Mouse (Mus musculus): ENCODE measurements around the gene Gm17657. TPM values are rescaled to one million over a fixed set of nuclear protein-coding genes. Genes with fewer than 3 reads are reported as not detected.

The Gm17657 gene
- polyA plus RNA-seq, 1 experiment from 2014 or later, result not detected

DNA sequence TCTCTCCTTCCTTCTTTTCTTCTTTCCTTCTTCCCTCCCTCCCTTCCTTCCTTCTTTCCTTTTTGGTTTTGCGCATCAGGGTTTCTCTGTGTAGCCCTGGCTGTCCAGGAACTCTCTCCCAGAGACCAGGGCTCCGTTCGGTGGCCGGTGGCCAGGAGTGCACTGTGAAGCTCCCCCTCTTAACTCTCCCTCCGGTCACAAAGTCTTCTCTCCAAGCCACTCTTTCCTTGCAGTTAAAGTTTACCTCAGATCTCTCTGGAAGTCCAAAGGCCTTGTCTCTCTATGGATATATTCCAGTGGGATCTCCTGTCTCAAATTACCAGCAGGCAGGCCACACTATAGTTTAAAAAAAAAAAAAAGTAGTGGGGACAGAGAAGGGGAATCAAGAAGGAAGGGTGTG is 4.2 kb downstream of the Gm17657 start:
- 86% methylated on average over 5 of the region's 5 CpGs for WGBS
- no peaks in the 10 kb centered on the region for H3K9me3 ChIP-seq (ENCODE audit: control insufficient read depth, low read length)

DNA sequence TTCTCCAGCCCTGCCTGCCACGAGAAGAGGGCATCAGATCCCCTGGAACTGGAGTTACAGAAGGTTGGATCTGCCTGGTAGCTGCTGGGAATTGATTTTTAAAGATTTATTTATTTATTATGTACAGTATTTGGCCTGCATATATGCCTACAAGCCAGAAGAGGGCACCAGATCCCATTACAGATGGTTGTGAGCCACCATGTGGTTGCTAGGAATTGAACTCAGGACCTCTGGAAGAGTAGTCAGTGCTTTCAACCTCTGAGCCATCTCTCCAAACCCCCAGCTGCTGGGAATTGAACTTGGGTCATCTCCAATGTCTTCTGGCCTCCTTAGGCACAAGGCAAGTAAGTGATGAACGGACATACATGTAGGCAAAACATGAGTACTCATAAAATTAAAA is 5.4 kb downstream of the Gm17657 start:
- no peak overlapping the region for H3K4me3 ChIP-seq (ENCODE audit: control insufficient read depth in 1 of 2, insufficient read depth in 1 of 2, low read depth in 1 of 2, low read length in 2 of 2)
- no peak overlapping the region for H3K27ac ChIP-seq (replicated peaks in 1 of 2; ENCODE audit: control insufficient read depth in 1 of 2, insufficient read depth in 1 of 2, low read depth in 2 of 2, low read length in 2 of 2)
- no peak overlapping the region for H3K9ac ChIP-seq (ENCODE audit: low read length)
- H3K9me3 ChIP-seq (ENCODE audit: control insufficient read depth, low read length), result no peaks in the 10 kb centered on the region
- H3K4me1 ChIP-seq (ENCODE audit: control insufficient read depth in 2 of 2, insufficient read depth in 2 of 2, low read length in 2 of 2), result no peaks in the 10 kb centered on the region
- no peak for ATAC-seq (ENCODE audit: insufficient number of reproducible peaks, insufficient read depth, low FRiP score, low read depth)
- WGBS, result 76% methylated on average over 2 of the region's 2 CpGs
- no peaks in the 10 kb centered on the region for H3K27me3 ChIP-seq (ENCODE audit: control insufficient read depth, insufficient read depth, low read length)
- H3K36me3 ChIP-seq (ENCODE audit: control insufficient read depth, insufficient read depth, low read length), result no peaks in the 10 kb centered on the region
- H3K4me2 ChIP-seq (ENCODE audit: low read length), result no peak overlapping the region

More for the DNA sequence above, 4.2 kb downstream of the Gm17657 start:
- H3K27ac ChIP-seq (replicated peaks in 1 of 2; ENCODE audit: control insufficient read depth in 1 of 2, insufficient read depth in 1 of 2, low read depth in 2 of 2, low read length in 2 of 2), result no peak overlapping the region
- no peak overlapping the region for H3K4me3 ChIP-seq (ENCODE audit: control insufficient read depth in 1 of 2, insufficient read depth in 1 of 2, low read depth in 1 of 2, low read length in 2 of 2)
- H3K4me1 ChIP-seq (ENCODE audit: control insufficient read depth in 2 of 2, insufficient read depth in 2 of 2, low read length in 2 of 2), result peaks cover 2% of the 10 kb centered on the region in 2 experiments; a peak in 3 of 4 replicates
- H3K4me2 ChIP-seq (ENCODE audit: low read length), result no peak overlapping the region
- H3K27me3 ChIP-seq (ENCODE audit: control insufficient read depth, insufficient read depth, low read length), result no peaks in the 10 kb centered on the region
- no peak for ATAC-seq (ENCODE audit: insufficient number of reproducible peaks, insufficient read depth, low FRiP score, low read depth)
- H3K36me3 ChIP-seq (ENCODE audit: control insufficient read depth, insufficient read depth, low read length), result no peaks in the 10 kb centered on the region
- no peak overlapping the region for H3K9ac ChIP-seq (ENCODE audit: low read length)

DNA sequence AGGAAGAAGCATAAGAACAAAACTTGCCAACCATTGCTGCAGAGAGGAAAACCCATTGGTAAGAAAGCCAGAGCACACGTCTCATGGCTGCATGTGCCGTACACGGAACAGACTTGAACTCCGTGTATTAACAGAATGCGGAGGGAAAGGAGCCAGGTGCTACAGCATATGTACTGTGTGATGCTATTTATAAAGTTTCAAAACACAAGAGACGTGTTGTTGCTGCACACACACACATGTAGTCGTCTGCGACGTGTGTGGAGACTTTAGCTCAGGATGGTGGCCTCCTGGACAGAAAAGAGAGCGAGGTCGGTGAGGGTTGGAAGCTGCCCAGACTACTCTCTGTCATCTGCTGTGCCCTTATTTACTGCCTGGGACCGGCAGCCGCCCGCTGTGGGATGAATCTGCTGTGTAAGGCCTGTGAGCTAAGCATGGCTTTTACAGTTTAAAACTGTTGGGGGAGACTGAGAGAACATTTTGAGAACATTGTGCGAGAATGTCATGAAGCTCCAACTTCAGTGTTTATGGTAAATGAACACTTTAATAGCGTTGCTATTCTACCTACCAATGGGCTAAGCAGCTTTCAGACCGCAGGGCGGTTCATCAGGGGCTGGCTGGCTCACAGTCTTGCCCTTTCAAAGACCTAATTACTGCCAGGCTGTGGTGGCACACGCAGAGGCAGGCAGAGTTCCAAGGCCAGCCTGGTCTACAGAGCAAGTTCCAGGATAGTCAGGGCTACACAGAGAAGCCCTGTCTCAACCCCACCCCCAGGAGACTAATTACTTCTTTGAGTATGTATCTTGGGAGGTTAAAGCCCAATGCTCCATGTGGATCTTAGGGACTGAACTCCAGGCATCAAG is 6.4 kb downstream of the Gm17657 start:
- WGBS, result 82% methylated on average over 19 of the region's 19 CpGs
- no peaks in the 10 kb centered on the region for H3K9me3 ChIP-seq (ENCODE audit: control insufficient read depth, low read length)
- no peaks in the 10 kb centered on the region for H3K27me3 ChIP-seq (ENCODE audit: control insufficient read depth, insufficient read depth, low read length)
- no peak for ATAC-seq (ENCODE audit: insufficient number of reproducible peaks, insufficient read depth, low FRiP score, low read depth)
- H3K4me3 ChIP-seq (ENCODE audit: control insufficient read depth in 1 of 2, insufficient read depth in 1 of 2, low read depth in 1 of 2, low read length in 2 of 2), result no peak overlapping the region
- no peaks in the 10 kb centered on the region for H3K4me1 ChIP-seq (ENCODE audit: control insufficient read depth in 2 of 2, insufficient read depth in 2 of 2, low read length in 2 of 2)
- H3K36me3 ChIP-seq (ENCODE audit: control insufficient read depth, insufficient read depth, low read length), result no peaks in the 10 kb centered on the region
- H3K9ac ChIP-seq (ENCODE audit: low read length), result no peak overlapping the region
- no peak overlapping the region for H3K27ac ChIP-seq (replicated peaks in 1 of 2; ENCODE audit: control insufficient read depth in 1 of 2, insufficient read depth in 1 of 2, low read depth in 2 of 2, low read length in 2 of 2)
- H3K4me2 ChIP-seq (ENCODE audit: low read length), result no peak overlapping the region

DNA sequence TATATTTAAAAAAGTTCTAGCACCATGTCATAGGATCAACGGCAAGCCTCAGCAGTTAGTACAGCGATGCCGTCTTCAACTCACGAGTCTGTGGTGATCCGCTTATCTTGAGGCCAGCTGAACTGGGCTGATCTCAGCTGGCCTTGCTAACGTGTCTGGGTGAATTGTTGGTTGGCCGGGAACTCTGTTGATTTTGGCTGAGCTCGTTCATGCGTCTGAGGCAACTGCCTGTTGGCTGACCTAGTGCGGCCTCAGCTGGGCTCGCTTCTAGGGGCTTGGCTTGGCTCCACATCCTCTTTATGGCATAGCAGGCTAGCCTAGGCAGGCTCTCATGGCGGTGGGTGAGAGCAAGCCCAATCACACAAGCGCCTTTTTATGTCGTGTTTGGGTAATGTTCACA is 8.0 kb downstream of the Gm17657 start:
- Histone ChIP-seq H3K9ac (ENCODE audit: low read length) (no peak overlapping the region), H3K36me3 (ENCODE audit: control insufficient read depth, insufficient read depth, low read length) (no peaks in the 10 kb centered on the region), H3K4me1 (ENCODE audit: control insufficient read depth in 2 of 2, insufficient read depth in 2 of 2, low read length in 2 of 2) (no peaks in the 10 kb centered on the region), H3K4me2 (ENCODE audit: low read length) (no peak overlapping the region), H3K9me3 (ENCODE audit: control insufficient read depth, low read length) (no peaks in the 10 kb centered on the region), H3K4me3 (ENCODE audit: control insufficient read depth in 1 of 2, insufficient read depth in 1 of 2, low read depth in 1 of 2, low read length in 2 of 2) (no peak overlapping the region), H3K27me3 (ENCODE audit: control insufficient read depth, insufficient read depth, low read length) (no peaks in the 10 kb centered on the region), H3K27ac (replicated peaks in 1 of 2; ENCODE audit: control insufficient read depth in 1 of 2, insufficient read depth in 1 of 2, low read depth in 2 of 2, low read length in 2 of 2) (no peak overlapping the region; a peak in 1 of 4 replicates)
- 50% methylated on average over 14 of the region's 14 CpGs for WGBS
- ATAC-seq (ENCODE audit: insufficient number of reproducible peaks, insufficient read depth, low FRiP score, low read depth), result peak; percentile 89

DNA sequence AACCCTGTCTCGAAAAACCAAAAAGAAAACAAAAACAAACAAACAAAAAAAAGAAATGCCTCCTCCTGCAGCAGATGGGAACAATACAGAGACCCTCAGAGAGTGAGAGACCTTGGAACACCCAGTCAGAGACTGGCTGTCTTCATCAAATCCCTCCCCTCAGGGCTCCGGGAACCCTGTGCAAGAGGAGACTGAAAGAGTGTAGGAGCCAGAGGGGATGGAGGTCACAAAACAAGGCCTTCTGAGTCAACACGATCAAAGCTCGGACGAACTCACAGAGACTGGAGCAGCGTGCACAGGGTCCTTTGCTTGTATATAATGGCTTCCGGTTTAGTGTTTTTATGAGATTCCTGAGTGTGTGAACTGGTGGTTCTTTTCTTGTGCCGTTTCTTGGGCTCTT is 9.0 kb downstream of the Gm17657 start:
- Histone ChIP-seq H3K4me1 (ENCODE audit: control insufficient read depth in 2 of 2, insufficient read depth in 2 of 2, low read length in 2 of 2) (no peaks in the 10 kb centered on the region), H3K36me3 (ENCODE audit: control insufficient read depth, insufficient read depth, low read length) (no peaks in the 10 kb centered on the region), H3K9me3 (ENCODE audit: control insufficient read depth, low read length) (no peaks in the 10 kb centered on the region), H3K27ac (replicated peaks in 1 of 2; ENCODE audit: control insufficient read depth in 1 of 2, insufficient read depth in 1 of 2, low read depth in 2 of 2, low read length in 2 of 2) (no peak overlapping the region), H3K4me2 (ENCODE audit: low read length) (no peak overlapping the region), H3K4me3 (ENCODE audit: control insufficient read depth in 1 of 2, insufficient read depth in 1 of 2, low read depth in 1 of 2, low read length in 2 of 2) (no peak overlapping the region), H3K27me3 (ENCODE audit: control insufficient read depth, insufficient read depth, low read length) (no peaks in the 10 kb centered on the region), H3K9ac (ENCODE audit: low read length) (no peak overlapping the region)
- ATAC-seq (ENCODE audit: insufficient number of reproducible peaks, insufficient read depth, low FRiP score, low read depth), result no peak
- 86% methylated on average over 8 of the region's 8 CpGs for WGBS

DNA sequence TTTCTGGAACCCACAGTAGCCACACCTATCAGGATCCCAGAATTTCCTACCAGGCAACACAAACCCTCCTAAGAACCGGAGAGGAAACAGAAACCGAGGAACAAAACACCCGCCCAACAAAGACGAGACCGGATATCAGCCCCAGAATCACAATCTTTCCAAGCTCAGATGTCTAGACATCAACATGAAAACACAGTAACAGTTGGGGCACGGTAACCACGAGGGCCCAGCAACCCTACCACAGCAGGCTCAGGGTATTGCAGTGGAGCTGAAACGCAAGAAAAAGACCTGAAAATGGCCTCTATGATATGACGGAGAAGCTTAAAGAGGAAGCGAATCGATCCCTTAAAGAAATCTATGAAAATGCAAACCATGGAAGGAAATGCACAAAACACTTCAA is 15.6 kb downstream of the Gm17657 start:
- H3K9ac ChIP-seq (ENCODE audit: low read length), result no peak overlapping the region
- no peak overlapping the region for H3K4me2 ChIP-seq (ENCODE audit: low read length)
- H3K9me3 ChIP-seq (ENCODE audit: control insufficient read depth, low read length), result no peaks in the 10 kb centered on the region
- no peak overlapping the region for H3K27ac ChIP-seq (replicated peaks in 1 of 2; ENCODE audit: control insufficient read depth in 1 of 2, insufficient read depth in 1 of 2, low read depth in 2 of 2, low read length in 2 of 2)
- ATAC-seq (ENCODE audit: insufficient number of reproducible peaks, insufficient read depth, low FRiP score, low read depth), result no peak
- H3K36me3 ChIP-seq (ENCODE audit: control insufficient read depth, insufficient read depth, low read length), result no peaks in the 10 kb centered on the region
- WGBS, result 84% methylated on average over 11 of the region's 11 CpGs
- H3K4me3 ChIP-seq (ENCODE audit: control insufficient read depth in 1 of 2, insufficient read depth in 1 of 2, low read depth in 1 of 2, low read length in 2 of 2), result no peak overlapping the region
- peaks cover 0 to 2% of the 10 kb centered on the region in 2 experiments; a peak in 1 of 4 replicates for H3K4me1 ChIP-seq (ENCODE audit: control insufficient read depth in 2 of 2, insufficient read depth in 2 of 2, low read length in 2 of 2)
- H3K27me3 ChIP-seq (ENCODE audit: control insufficient read depth, insufficient read depth, low read length), result no peaks in the 10 kb centered on the region

DNA sequence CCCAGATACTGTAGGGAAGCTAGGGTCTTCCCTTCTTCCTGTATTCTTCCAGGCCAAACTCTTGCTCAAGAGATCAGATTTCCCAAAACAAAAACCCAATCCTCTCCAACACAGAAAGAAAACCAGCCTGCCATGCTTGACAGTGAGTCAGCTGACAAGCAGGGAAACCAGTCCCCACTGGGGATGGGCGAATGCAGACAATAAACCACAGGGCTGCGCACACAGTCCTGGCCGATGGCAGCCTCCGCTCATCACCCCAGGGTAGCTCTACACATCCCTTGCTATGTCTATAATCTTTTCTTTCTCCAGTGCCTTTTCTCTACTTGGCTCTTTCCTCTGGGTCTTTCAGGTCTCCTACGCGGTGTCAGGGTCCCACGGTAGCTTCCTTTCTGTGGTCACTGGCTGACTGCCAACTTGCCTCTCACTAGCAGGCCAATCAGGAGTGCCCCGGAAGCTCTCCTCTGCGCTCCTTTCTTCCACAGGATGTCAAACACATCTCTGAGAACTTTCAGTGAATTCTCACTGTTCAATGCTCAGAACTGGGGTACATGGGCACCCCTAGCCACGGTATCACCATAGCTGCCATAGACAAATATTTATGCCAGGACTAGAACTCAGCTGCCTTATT is 17.6 kb downstream of the Gm17657 start:
- H3K27ac ChIP-seq (replicated peaks in 1 of 2; ENCODE audit: control insufficient read depth in 1 of 2, insufficient read depth in 1 of 2, low read depth in 2 of 2, low read length in 2 of 2), result no peak overlapping the region
- H3K4me1 ChIP-seq (ENCODE audit: control insufficient read depth in 2 of 2, insufficient read depth in 2 of 2, low read length in 2 of 2), result peaks cover 0 to 2% of the 10 kb centered on the region in 2 experiments; a peak in 1 of 4 replicates
- H3K9ac ChIP-seq (ENCODE audit: low read length), result no peak overlapping the region
- no peak overlapping the region for H3K4me2 ChIP-seq (ENCODE audit: low read length)
- WGBS, result 55% methylated on average over 10 of the region's 10 CpGs
- no peak for ATAC-seq (ENCODE audit: insufficient number of reproducible peaks, insufficient read depth, low FRiP score, low read depth)
- no peaks in the 10 kb centered on the region for H3K9me3 ChIP-seq (ENCODE audit: control insufficient read depth, low read length)
- H3K4me3 ChIP-seq (ENCODE audit: control insufficient read depth in 1 of 2, insufficient read depth in 1 of 2, low read depth in 1 of 2, low read length in 2 of 2), result no peak overlapping the region
- H3K27me3 ChIP-seq (ENCODE audit: control insufficient read depth, insufficient read depth, low read length), result no peaks in the 10 kb centered on the region
- H3K36me3 ChIP-seq (ENCODE audit: control insufficient read depth, insufficient read depth, low read length), result no peaks in the 10 kb centered on the region
